Mouse (Mus musculus) frontal cortex, postnatal 10 days (tissue): ENCODE measurements around the gene Slc35b2.

Experiments used
- DNase-seq, 2 experiments: peaks; one replicate each; pipeline ENCODE4 v3.0.0; 2022; ENCODE audit warnings: low spot score in 2 of 2, mixed read lengths in 1 of 2

Gene Slc35b2

DNA sequence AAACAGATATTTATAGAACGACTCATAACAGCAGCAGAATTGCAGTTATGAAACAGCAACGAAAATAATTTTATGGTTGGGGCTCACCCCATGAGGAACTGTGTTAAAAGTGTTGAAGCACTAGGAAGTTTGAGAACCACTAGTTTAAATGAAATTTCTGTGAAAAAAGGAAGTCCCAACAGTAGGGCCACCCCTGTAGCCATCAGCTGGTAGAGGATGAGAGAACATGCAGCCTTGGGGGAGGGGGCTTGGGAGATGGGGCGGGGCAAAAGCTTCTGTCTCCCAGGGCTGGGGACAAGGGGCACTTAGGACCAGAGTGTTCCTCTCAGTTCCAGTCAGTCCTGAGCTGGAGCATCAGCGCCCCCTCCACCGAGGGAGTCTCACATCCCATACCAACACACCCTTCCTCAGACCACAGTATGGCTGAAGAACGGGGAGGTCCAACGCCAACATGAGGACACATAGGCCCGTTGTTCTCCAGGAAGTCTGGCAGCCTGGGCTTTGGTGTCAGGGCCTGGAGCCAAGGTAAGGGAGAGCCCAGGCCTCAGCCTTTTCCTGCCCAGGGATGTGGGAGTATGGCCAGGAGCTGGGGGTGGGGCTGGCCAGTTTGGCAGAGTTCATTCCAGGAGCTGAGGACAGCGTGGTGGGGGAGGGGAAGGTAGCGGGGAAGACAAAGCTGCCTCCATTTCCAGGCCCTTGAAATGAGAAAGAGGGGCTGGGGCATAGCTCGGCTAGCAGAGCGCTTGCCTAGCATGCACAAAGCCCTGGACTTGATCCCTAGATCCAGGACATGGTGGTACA is 20.6 kb downstream of the Slc35b2 start:
- DNase-seq = peak; percentile 78 to 81

DNA sequence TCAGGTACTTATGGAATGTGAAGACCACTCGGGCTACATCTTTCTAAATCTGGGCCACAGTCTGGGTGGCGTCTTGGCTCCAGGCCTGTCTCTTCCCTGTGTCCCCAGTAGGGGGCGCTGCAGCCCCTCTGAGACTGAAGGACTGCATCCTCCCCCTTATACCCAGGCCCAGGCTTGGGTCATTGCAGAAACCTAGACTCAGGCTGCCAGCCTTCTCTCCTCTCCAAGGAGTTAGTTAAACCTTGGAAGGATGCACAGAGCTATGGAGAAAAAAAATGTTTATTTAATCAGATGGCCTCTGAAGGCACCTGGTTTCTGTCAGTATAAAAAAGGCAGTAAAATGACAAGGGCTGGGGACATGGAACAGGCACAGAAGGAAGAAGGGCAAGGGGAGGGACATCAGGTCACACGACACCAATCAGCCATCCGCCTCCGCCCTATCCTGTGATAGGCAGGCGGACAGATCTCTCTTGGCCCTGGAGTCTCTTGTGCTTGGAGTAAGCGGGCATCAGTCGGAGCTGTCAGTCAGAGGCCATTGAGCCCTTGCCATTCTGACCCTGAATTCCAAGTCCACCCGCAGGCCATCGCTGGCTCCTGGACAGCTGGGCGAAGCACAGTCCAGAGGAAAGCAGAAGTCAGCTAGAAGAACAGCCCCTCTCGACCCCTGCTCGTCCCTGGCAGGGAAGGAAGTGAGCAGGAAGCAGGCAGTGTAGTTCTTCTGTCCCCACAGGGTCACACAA is 21.4 kb downstream of the Slc35b2 start:
- DNase-seq = peak; percentile 73 to 79

DNA sequence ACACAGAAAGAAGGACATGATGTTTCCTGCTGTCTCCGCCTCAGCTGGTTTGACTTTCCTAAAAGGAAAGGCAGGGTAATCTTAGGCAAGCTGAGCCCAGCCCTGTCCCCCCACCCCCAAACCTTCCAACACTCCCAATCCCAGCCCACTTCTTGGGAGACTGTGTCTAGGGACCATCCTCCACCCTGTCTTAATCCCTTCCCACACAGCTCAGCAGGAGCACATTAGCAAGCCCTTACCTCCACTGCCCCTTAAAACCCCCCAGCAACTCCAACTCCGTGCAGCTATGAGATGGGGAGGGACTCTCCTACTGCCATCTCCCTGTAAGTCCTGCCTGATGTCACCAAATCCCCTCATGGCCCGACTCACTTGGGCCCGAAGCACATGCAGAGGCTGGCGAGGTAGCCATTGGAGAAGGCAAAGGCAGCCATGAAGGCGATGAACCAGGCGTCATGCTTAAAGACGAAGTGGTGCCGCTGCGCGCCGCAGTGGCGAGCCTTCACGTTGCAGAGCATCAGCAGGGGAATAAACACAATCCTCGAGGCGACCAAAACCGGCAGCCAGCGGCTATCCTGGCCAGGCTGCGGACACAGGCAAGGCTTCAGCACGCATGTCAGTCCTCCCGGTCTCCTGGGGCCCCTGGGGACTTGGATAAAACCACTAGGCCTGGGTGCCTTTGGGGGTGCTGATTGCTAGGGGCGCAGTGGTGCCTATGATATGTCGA is 22.2 kb downstream of the Slc35b2 start:
- DNase-seq = no peak

GRCm38 (mm10) chr17:45586449-45586837 is 22.8 kb downstream of the Slc35b2 start:
- no peak for DNase-seq

- DNase-seq = no peak
Measured at GRCm38 (mm10) chr17:45588370-45588769, 24.7 kb downstream of the Slc35b2 start.

GRCm38 (mm10) chr17:45589236-45589635 is 25.6 kb downstream of the Slc35b2 start:
- no peak for DNase-seq

- no peak for DNase-seq
Measured at GRCm38 (mm10) chr17:45589844-45590243, 26.2 kb downstream of the Slc35b2 start.

- no peak for DNase-seq
Measured at GRCm38 (mm10) chr17:45590410-45590809, 26.7 kb downstream of the Slc35b2 start.

DNA sequence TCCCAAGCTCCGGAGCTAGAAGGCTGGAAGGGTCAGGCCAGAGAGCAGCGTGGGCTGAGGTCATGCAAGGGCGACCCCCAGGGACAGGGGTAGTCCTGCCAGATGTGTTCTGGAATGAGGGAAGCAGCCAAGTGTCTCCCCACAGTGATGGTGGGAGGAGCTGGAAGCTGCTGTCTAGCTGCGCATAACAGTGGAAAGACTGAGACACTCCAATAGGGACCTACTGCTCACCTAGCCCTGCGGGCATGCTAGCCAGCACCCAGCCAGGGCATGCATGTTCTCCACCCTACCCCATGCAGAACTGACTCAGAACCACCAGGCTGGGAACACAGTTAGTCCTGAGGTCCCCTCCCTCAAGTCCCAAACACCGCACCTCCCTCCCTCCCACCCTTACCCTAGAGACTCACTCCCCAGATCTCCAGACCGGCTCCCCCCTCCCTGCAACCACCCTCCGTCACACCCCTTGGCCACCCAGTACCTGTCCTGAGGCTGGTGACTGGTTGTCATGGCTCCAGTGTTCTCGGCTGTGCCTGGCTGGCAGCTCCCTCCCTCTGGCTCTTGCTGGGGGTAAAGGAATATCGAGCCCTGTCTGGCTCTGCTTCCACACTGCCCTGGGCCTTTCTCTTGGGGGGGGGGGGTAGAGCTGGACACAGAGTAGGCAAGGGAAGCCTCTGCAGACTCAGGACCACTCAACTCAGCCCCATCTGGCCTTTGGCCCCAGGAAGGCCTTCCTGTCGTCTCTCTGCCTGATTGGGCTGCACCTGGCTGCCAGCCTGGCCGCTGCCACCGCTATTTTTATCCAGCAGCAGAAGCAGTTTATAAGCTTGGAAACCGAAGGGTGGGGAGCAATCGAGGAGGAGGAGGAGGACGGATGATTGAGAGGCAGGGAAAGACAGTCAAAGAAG is 28.3 kb downstream of the Slc35b2 start:
- DNase-seq = no peak

DNA sequence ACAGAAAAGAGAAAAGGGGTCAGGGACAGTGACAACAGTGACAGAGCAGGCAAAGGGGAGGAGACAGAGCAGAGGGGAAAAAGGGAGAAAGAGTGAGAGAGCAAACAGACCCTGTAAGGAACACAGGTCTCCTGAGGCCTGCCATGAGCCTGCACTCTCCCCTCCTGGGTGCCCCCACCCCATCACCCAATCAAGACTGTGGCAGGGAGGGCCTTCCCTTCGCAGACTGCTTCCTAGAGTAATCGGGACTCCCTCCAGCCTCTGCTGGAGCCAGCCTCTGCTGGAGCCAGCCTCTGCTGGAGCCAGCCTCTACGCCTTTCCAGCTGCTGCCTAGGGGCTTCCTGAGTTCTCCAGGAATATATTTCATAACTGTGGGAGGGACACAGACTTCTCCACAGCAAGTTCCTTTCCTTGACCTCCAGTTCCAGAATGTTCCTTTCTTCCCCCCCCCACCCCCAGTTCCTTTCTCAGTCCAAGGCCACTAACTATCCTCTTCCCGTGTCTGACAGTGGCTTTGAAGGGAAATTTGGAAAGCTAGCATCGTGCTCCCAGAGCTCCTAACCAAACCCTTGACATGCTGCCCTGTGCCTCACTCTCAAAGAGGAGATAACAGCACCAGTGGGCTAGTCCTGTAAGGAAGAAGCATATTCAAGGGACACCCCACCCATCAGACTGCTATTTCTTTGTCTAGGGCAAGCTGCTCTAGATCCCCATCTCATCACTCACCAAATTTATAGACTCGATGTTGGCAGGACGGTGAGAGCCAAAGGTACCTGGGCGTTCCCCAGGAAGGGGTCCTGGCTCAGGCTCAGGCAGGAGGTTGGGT is 29.1 kb downstream of the Slc35b2 start:
- no peak for DNase-seq

DNA sequence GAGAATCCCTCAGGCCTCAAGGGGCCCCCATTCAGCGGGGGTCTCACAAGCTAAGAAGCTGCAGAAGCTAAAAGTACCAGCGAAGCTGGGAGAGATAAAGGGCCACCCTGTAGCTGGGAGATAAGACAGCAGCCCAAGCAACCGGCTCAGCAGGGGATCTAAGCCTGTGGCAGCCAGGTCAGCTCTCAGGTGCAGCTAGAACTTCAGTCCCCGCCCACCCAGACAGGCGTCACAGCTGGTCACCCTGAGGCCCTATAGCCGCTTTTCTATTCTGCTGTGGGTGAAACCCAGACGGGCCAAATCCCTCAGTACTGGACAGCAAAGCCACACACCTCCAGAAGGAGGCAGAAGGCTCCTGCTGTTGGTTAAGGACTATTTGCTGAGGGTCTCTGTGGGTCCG is 29.8 kb downstream of the Slc35b2 start:
- DNase-seq = no peak

DNA sequence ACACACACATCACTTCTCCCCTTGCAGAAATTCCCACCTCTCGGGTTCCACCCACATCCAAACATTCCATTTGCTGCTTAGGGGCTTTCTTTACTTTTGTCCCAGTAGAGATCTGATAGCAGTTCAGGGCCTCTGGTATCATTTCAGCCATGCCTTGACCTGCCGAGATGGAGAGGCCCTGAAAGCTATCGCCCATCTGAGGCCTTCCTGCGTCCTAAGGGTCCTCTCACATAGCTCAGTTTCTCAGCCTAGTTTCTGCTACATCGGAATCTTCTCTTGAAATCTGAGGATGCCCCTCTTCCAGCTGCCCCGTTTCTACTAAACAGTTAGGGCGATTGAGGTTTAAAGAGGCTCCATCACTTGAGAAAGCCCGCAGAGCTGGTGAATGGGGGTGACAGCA is 30.5 kb downstream of the Slc35b2 start:
- DNase-seq = no peak

DNA sequence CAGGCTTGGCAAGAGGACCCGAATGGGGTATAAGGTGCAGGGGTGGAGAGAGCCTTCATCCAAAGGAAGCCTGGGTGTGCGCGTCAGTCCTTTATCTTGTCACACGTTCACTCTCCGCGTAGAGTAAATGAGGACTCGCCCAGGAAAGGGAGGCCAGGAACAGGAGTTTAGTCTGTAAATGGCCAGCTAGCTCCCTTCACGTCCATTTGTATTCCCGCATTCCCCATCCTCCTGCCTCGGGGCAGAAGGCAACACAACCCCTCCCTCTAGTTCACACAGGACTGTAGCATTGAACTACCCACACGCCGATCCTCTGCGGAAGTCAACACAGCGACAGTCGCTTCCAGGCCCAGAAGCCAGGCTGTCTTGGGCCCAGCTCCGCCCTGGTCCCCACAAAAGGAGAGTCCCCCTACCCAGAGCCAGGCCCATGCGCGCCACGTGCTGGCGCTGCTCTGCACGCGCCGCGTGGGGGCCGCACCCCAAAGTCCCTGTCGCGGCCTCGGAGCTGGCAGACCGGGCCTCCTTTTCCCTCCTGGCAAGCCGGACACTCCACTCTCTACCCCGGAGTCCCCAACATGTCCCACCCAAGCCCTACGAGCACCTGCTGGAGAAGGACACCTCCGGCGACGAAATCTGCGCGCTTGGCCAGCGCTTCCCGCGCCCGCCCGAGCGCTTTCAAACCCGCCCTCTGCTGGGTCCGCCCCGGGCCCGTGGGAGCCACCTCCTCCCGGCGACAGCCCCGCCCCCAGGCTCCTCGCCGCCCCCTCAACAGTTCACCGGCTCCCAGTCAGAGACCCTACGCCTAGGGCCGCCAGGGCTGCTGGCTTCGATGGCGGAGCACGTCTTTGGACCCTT is 31.4 kb downstream of the Slc35b2 start:
- peak in 1 of 2 experiments; percentile 68 for DNase-seq

DNA sequence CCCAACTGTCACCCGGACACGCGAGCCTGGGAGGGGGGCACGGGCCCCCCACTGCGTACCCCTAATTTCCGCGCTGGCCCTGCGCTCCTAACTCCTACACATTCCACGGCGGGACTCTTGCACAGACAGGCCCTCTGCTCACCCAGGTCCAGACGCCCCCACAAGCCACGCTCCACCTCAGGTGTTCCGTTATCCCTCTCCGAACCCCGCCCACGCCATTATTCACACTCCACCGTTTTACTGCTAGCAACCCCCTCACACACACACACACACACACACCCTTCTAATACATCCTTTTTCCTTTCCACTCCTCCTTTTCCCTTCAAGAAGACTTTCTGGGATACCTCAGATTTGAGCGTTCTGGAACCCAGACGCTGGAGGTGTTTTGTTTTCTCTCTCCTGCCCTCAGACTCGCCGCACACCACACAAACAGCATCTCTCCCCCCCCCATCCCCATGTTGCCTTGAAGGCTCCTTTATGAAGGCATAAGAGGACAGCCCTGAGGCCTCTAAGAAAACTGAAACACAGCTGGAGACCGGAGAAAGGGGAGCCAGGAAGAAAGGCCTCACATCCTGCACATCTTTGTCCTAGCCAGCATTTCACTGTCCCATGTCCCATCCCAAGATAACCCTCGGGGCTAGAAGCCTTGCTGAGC is 32.2 kb downstream of the Slc35b2 start:
- DNase-seq = no peak

- DNase-seq = peak; percentile 60 to 65
Measured at GRCm38 (mm10) chr17:45596631-45597396, 33.1 kb downstream of the Slc35b2 start.

DNA sequence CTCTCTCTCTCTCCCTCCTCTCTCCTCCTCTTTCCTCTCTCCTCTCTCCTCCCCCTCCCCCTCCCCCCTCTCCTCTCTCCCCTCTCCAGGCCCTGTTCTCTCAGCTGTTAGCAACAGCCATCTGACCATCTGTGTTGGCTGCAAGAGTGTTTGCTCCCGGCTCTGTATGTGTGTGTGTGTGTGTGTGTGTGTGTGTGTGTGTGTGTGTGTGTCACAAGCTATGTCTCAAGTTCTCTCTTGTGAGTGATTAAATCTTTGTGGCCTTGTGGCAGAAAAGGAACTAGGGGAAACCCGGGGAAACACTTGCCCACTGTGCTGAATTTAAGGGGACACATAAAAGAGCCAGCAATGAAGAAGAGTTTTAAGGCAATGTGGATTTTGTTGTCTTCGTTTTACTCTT is 34.1 kb downstream of the Slc35b2 start:
- no peak for DNase-seq

DNA sequence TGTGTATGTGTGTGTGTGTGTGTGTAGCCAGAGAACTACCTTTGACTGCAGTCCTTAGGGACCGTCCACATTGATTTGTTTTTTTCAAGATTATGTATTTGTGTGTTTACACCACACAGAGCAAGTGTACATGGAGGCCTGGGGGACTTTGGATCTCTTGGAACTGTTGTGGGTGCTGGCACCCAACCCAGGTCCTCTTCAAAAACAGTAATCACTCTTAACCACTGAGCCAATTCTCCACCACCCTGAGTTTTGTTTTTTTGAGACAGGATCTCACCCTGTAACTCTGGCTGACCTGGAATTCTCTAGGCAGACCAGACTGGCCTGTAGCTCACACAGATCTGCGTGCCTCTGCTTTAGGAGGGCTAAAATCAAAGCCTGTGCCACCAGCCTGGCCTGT is 34.7 kb downstream of the Slc35b2 start:
- no peak for DNase-seq

DNA sequence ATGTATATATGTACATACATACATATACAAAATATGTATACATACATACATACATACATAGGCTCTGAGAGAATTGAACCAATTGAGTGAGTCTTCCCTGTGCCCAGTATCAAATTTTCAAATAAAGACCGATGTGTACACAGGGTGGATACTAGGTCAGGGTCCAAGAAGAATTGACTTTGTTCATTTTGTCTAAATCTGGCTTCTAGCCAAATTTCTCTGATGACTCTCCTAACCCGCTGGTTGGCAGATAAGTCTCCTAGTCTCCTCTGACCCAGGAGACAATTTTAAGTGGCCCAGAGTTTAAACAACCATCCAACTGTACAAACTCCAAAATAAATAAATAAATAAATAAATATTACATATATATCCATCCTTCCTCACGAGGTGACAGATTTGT is 35.2 kb downstream of the Slc35b2 start:
- no peak for DNase-seq
